Mouse (Mus musculus): ENCODE measurements around the gene Armc9.

GRCm38 (mm10) chr1:86320822-86321413, 166.3 kb downstream of the Armc9 start:
- no peak for TF ChIP-seq CTCF (IDR thresholded peaks at IDR 0.05; ENCODE audit: control insufficient read depth, insufficient read depth, low read length)
- no peak for TF ChIP-seq POLR2A (IDR thresholded peaks at IDR 0.05; ENCODE audit: borderline replicate concordance, control insufficient read depth, low read depth, low read length)
